Mouse (Mus musculus) stomach, postnatal 0 days (tissue): ENCODE measurements around the gene Adk. TPM values are rescaled to one million over a fixed set of nuclear protein-coding genes. Genes with fewer than 3 reads are reported as not detected.

Source experiments
- ATAC-seq: fragments of 200-750 bp; cut with Nextera tagmentation; 2 replicates; pipeline ENCODE4 v1.8.0; 2017; ENCODE audit not compliant: low FRiP score, low TSS enrichment
- DNase-seq: peaks from one replicate; pipeline ENCODE4 v3.0.0-alpha.2; 2016; ENCODE audit warnings: low spot score
- H3K27ac ChIP-seq: fragments of 300-500 bp; sonication (generic); replicated peaks from 2 replicates; pipeline ENCODE4 v1.5.1; 2014; ENCODE audit warnings: mild to moderate bottlenecking, control low read depth
- H3K27me3 ChIP-seq: fragments of 300-500 bp; sonication (generic); 2 replicates; pipeline ENCODE4 v1.6.1; 2014; ENCODE audit warnings: low read length; ENCODE audit not compliant: control insufficient read depth, insufficient read depth
- H3K36me3 ChIP-seq: fragments of 300-500 bp; sonication (generic); 2 replicates; pipeline ENCODE4 v1.6.1; 2014; ENCODE audit warnings: low read length, mixed read lengths; ENCODE audit not compliant: control insufficient read depth, insufficient read depth
- H3K4me1 ChIP-seq: fragments of 300-500 bp; sonication (generic); replicated peaks from 2 replicates; pipeline ENCODE4 v1.6.1; 2014; ENCODE audit warnings: antibody characterized with exemption; ENCODE audit not compliant: control insufficient read depth, insufficient read depth
- H3K4me2 ChIP-seq: fragments of 300-500 bp; sonication (generic); replicated peaks from 2 replicates; pipeline ENCODE4 v1.6.1; 2014; ENCODE audit warnings: low read depth, mild to moderate bottlenecking, control low read depth, moderate library complexity
- H3K4me3 ChIP-seq: fragments of 300-500 bp; sonication (generic); 2 replicates; pipeline ENCODE4 v1.5.1; 2014; ENCODE audit warnings: low read depth, low read length, control low read depth
- H3K9ac ChIP-seq: fragments of 300-500 bp; sonication (generic); 2 replicates; pipeline ENCODE4 v1.6.1; 2014; ENCODE audit warnings: mild to moderate bottlenecking, low read length, control low read depth, mixed read lengths
- H3K9me3 ChIP-seq: fragments of 300-500 bp; sonication (generic); 2 replicates; pipeline ENCODE4 v1.6.1; 2016; ENCODE audit warnings: low read length; ENCODE audit not compliant: control insufficient read depth
- CTCF ChIP-seq: IDR thresholded peaks from 2 replicates; pipeline ENCODE4 v1.5.1; 2016; ENCODE audit warnings: antibody characterized with exemption, low read depth, mild to moderate bottlenecking, moderate library complexity
- EP300 ChIP-seq: optimal IDR thresholded peaks from 2 replicates; pipeline ENCODE3; 2016; ENCODE audit warnings: antibody characterized with exemption
- WGBS: fragments of 180-500 bp; shearing (Covaris S2); extraction: QIAGEN DNeasy Blood & Tissue Kit; methylation state at CpG from one replicate; pipeline ENCODE4 v1.1.7; 2014; 5-methylcytosine and 5-hydroxymethylcytosine counted together
- polyA plus RNA-seq: library from polyadenylated mRNA; unstranded; fragments of >200 nt; fragmentation: Nextera tagmentation; extraction: Ambion mirVana; gene quantifications from 2 replicates; pipeline ENCODE4 v1.2.1, GENCODE M21; 2015

Gene Adk
- polyA plus RNA-seq, 1 experiment from 2014 or later, result 106 TPM

- Histone ChIP-seq H3K27ac (no peak overlapping the region), H3K36me3 (no peaks in the 10 kb centered on the region), H3K4me1 (no peaks in the 10 kb centered on the region), H3K4me3 (no peak overlapping the region), H3K4me2 (no peak overlapping the region), H3K27me3 (no peaks in the 10 kb centered on the region), H3K9ac (no peak overlapping the region), H3K9me3 (no peaks in the 10 kb centered on the region)
- no peak for TF ChIP-seq CTCF
- TF ChIP-seq EP300, result no peak
- DNase-seq, result no peak
- WGBS, result 39% methylated on average over 4 of the region's 4 CpGs
- no peak for ATAC-seq
Observed at GRCm38 (mm10) chr14:21115318-21115717, 62.9 kb downstream of the Adk start.

DNA sequence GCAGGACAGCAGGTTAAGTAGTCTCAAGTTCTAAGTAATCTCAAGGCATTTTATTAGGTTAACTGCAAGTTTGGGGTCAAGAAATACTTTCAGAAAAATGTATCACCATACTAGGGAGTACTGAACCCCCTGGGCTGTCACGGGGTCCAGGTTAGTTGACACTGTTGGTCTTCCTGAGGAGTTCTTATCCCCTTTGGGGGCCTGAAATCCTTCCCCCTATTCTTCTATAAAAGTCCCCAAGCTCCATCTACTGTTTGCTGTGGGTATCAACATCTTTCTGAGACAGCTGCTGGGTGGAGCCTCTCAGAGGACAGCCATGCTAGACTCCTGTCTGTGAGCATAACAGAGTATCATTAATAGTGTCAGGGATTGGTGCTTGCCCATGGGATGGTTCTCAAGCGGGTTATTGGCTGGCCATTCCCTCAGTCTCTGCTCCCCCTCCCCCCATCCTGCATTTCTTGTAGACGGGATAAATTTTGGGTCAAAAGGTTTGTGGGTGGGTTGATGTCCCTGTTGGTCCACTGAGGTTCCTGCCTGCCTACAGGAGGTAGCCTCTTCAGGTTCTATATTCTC, 63.6 kb downstream of the Adk start:
- Histone ChIP-seq H3K4me2 (no peak overlapping the region), H3K36me3 (no peaks in the 10 kb centered on the region), H3K4me1 (no peaks in the 10 kb centered on the region), H3K27ac (no peak overlapping the region), H3K9ac (no peak overlapping the region), H3K27me3 (no peaks in the 10 kb centered on the region), H3K9me3 (no peaks in the 10 kb centered on the region), H3K4me3 (no peak overlapping the region)
- whole genome bisulfite sequencing, result 59% methylated on average over 3 of the region's 3 CpGs
- TF ChIP-seq EP300 (no peak), CTCF (peak; percentile 73)
- DNase-seq (no peak), ATAC-seq (peak; percentile 36; the same call in 1 of the 2 replicates)

DNA sequence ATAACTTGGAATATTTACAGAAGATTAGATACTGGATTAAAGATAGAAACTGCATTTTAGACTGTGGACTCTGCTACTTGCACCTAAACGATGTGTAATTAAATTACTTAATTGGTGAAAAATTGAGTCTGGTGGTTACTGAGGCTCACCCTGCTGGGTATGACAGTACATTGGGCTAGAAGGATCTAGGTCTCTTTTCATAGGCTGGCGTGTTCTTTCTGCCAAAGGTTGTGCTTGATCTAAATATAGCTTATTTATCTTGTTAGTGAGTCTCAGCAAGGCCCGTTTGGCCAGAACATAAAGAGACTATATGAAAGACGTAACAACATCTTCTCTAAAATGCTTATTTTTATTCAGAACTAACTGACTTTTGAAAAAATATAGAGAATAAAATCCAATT, 65.7 kb downstream of the Adk start:
- Histone ChIP-seq H3K36me3 (no peaks in the 10 kb centered on the region), H3K9ac (no peak overlapping the region), H3K4me3 (no peak overlapping the region), H3K27ac (no peak overlapping the region), H3K27me3 (no peaks in the 10 kb centered on the region), H3K4me2 (no peak overlapping the region), H3K4me1 (no peaks in the 10 kb centered on the region), H3K9me3 (no peaks in the 10 kb centered on the region)
- DNase-seq, result no peak
- WGBS, result 57% methylated on average over 4 of the region's 4 CpGs
- TF ChIP-seq CTCF, result no peak
- no peak for TF ChIP-seq EP300
- no peak for ATAC-seq

DNA sequence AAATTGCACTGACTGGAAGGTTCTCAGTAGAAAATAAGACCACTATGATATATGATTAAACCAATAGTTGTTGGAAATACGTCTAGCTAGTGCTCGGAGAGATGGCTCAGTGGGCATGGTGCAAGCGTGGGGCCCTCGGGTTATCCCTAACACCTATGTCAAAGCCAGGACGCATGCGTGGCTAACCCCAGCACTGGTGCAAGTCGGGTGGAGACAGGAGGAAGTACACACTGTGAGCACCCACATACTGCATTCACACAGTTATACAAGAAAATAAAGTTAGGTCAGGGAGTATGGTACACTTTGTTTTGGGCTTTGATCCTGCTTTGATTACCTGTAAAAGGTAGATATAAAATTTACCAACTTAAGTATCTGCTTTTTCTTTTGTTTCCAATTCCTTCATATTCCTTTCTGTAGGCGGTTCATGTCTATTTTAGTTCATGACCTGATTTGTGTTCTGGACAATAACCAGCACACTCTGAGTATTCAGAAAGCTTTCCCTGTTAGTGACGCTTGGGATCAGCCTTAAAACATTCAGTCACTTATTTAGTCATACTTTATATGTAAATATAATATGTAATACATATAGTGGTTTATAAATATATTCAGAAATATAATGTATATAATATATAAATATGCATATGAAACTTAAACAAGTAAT, 67.4 kb downstream of the Adk start:
- WGBS, result 84% methylated on average over 9 of the region's 9 CpGs
- Histone ChIP-seq H3K27ac (no peak overlapping the region), H3K36me3 (no peaks in the 10 kb centered on the region), H3K27me3 (no peaks in the 10 kb centered on the region), H3K4me1 (no peaks in the 10 kb centered on the region), H3K4me3 (no peak overlapping the region), H3K9ac (no peak overlapping the region), H3K9me3 (no peaks in the 10 kb centered on the region), H3K4me2 (no peak overlapping the region)
- no peak for DNase-seq
- ATAC-seq, result no peak
- TF ChIP-seq CTCF, result no peak
- no peak for TF ChIP-seq EP300

DNA sequence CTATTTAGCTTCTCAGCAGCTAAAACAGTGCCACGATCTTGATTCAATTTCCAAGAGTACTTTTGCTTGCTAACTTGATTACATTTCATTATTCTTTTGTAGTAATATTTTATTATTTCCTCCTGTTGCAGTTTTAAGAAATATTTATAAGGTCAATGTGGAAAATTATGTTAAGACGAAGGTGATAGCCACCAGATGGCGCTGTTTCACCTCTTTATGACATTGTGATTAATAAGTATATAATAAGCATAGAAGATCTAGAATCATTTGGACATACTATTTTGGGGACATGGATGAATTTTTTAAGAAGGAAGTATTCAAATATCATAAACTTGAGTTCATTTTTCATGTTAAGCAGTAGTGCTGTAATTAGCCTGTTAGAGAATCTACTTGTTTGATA, 68.1 kb downstream of the Adk start:
- Histone ChIP-seq H3K4me1 (no peaks in the 10 kb centered on the region), H3K36me3 (no peaks in the 10 kb centered on the region), H3K4me3 (no peak overlapping the region), H3K9ac (no peak overlapping the region), H3K9me3 (no peaks in the 10 kb centered on the region), H3K4me2 (no peak overlapping the region), H3K27me3 (no peaks in the 10 kb centered on the region), H3K27ac (no peak overlapping the region)
- 32% methylated on average over 3 of the region's 3 CpGs for WGBS
- ATAC-seq, result no peak
- DNase-seq, result peak; percentile 47
- TF ChIP-seq EP300 (no peak), CTCF (peak; percentile 83)

DNA sequence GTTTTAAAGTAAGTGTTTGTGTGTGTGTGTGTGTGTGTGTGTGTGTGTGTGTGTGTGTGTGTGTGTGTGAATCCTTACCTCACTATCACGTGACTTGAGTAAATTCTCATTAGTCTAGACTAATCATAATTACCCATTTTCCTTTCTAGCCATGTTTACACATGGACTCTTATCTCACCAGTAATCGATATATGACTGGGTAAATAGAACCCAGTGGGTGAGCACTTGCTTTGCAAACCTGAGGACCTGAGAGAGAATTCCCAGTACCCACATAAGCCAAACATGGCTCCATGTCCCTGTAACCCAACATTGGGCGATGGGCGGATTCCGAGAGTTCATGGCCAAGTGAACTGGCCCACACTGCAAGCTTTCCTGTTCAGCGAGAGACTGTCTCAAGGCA, 74.8 kb downstream of the Adk start:
- Histone ChIP-seq H3K4me3 (no peak overlapping the region), H3K9ac (no peak overlapping the region), H3K36me3 (no peaks in the 10 kb centered on the region), H3K9me3 (no peaks in the 10 kb centered on the region), H3K27me3 (no peaks in the 10 kb centered on the region), H3K4me2 (no peak overlapping the region), H3K4me1 (no peaks in the 10 kb centered on the region), H3K27ac (no peak overlapping the region)
- no peak for DNase-seq
- ATAC-seq, result peak; percentile 45; the same call in 1 of the 2 replicates
- 72% methylated on average over 6 of the region's 6 CpGs for WGBS
- TF ChIP-seq CTCF (no peak), EP300 (no peak)
